Mouse (Mus musculus) heart, embryonic 10.5 days (tissue): Measurements from ENCODE around the gene Osbpl7. TPM values are rescaled to one million over a fixed set of nuclear protein-coding genes. Genes with fewer than 3 reads are reported as not detected.

Source experiments
- DNase-seq: peaks from one replicate; pipeline ENCODE4 v3.0.0-alpha.2; 2017; ENCODE audit warnings: low spot score
- H3K27ac ChIP-seq: fragments of 300-500 bp; sonication (generic); 2 replicates; pipeline ENCODE4 v1.5.1; 2016; ENCODE audit warnings: mild to moderate bottlenecking
- H3K27me3 ChIP-seq: fragments of 300-500 bp; sonication (generic); 2 replicates; pipeline ENCODE4 v1.6.1; 2016; ENCODE audit warnings: mild to moderate bottlenecking; ENCODE audit not compliant: poor library complexity, insufficient read depth, severe bottlenecking
- H3K36me3 ChIP-seq: fragments of 300-500 bp; sonication (generic); 2 replicates; pipeline ENCODE4 v1.6.1; 2016; ENCODE audit warnings: mild to moderate bottlenecking, moderate library complexity
- H3K4me1 ChIP-seq: fragments of 300-500 bp; sonication (generic); 2 replicates; pipeline ENCODE4 v1.6.1; 2016; ENCODE audit warnings: mild to moderate bottlenecking
- H3K4me3 ChIP-seq: fragments of 300-500 bp; sonication (generic); 2 replicates; pipeline ENCODE4 v1.5.1; 2016; ENCODE audit warnings: mild to moderate bottlenecking, moderate library complexity
- H3K9me3 ChIP-seq: fragments of 300-500 bp; sonication (generic); 2 replicates; pipeline ENCODE4 v1.6.1; 2016; ENCODE audit warnings: mild to moderate bottlenecking, moderate library complexity
- WGBS: fragments of 180-500 bp; shearing (Covaris S2); methylation state at CpG from one replicate; pipeline ENCODE4 v1.1.7; 2016; 5-methylcytosine and 5-hydroxymethylcytosine counted together
- polyA plus RNA-seq: library from polyadenylated mRNA; unstranded; fragments of >200 nt; fragmentation: Nextera tagmentation; extraction: Ambion mirVana; gene quantifications from 2 replicates; pipeline ENCODE4 v1.2.1, GENCODE M21; 2016

The Osbpl7 gene
- polyA plus RNA-seq, 1 experiment from 2014 or later = 9.4 TPM

- no peaks in the 10 kb centered on the region for H3K9me3 ChIP-seq
- no peak for DNase-seq
- H3K4me3 ChIP-seq = no peak overlapping the region
- H3K27me3 ChIP-seq = no peaks in the 10 kb centered on the region
- peaks cover 19% of the 10 kb centered on the region for H3K4me1 ChIP-seq
- H3K27ac ChIP-seq = no peak overlapping the region
- 78% methylated on average over 7 of the region's 7 CpGs for WGBS
- H3K36me3 ChIP-seq = peaks cover 46% of the 10 kb centered on the region
These were observed 4.6 kb upstream of the Osbpl7 start for GRCm38 (mm10) chr11:97045861-97046260.

GRCm38 (mm10) chr11:97048090-97048650, 2.3 kb upstream of the Osbpl7 start:
- Histone ChIP-seq H3K27ac (no peak overlapping the region), H3K27me3 (no peaks in the 10 kb centered on the region), H3K9me3 (no peaks in the 10 kb centered on the region), H3K36me3 (peaks cover 52% of the 10 kb centered on the region), H3K4me3 (no peak overlapping the region), H3K4me1 (peaks cover 25% of the 10 kb centered on the region)
- DNase-seq = no peak
- WGBS = 78% methylated on average over 8 of the region's 8 CpGs

- H3K36me3 ChIP-seq = peaks cover 55% of the 10 kb centered on the region
- H3K4me3 ChIP-seq = no peak overlapping the region
- 76% methylated on average over 6 of the region's 6 CpGs for WGBS
- no peaks in the 10 kb centered on the region for H3K27me3 ChIP-seq
- no peaks in the 10 kb centered on the region for H3K9me3 ChIP-seq
- no peak for DNase-seq
- H3K4me1 ChIP-seq = peaks cover 25% of the 10 kb centered on the region
- no peak overlapping the region for H3K27ac ChIP-seq
These were observed 839 bp upstream of the Osbpl7 start for GRCm38 (mm10) chr11:97049492-97050085.

GRCm38 (mm10) chr11:97050944-97051586, 637 bp downstream of the Osbpl7 start:
- Histone ChIP-seq H3K4me1 (peaks cover 25% of the 10 kb centered on the region), H3K9me3 (no peaks in the 10 kb centered on the region), H3K27ac (peak overlapping the region; percentile 84), H3K4me3 (peak overlapping the region; percentile 75), H3K27me3 (no peaks in the 10 kb centered on the region), H3K36me3 (peaks cover 57% of the 10 kb centered on the region)
- 25% methylated on average over 13 of the region's 13 CpGs for WGBS
- DNase-seq = no peak

- H3K36me3 ChIP-seq = peaks cover 60% of the 10 kb centered on the region
- WGBS = 24% methylated on average over 11 of the region's 11 CpGs
- peaks cover 25% of the 10 kb centered on the region for H3K4me1 ChIP-seq
- peak overlapping the region; percentile 64; the same call in 1 of the 2 replicates for H3K27ac ChIP-seq
- DNase-seq = no peak
- H3K9me3 ChIP-seq = no peaks in the 10 kb centered on the region
- H3K4me3 ChIP-seq = peak overlapping the region; percentile 75
- no peaks in the 10 kb centered on the region for H3K27me3 ChIP-seq
These were observed 1.8 kb downstream of the Osbpl7 start for GRCm38 (mm10) chr11:97052219-97052646.

- WGBS = 59% methylated on average over 9 of the region's 9 CpGs
- peaks cover 20% of the 10 kb centered on the region for H3K4me1 ChIP-seq
- no peak overlapping the region for H3K4me3 ChIP-seq
- H3K36me3 ChIP-seq = peaks cover 64% of the 10 kb centered on the region
- H3K27me3 ChIP-seq = peaks cover 7% of the 10 kb centered on the region; the same call in 1 of the 2 replicates
- no peak for DNase-seq
- no peaks in the 10 kb centered on the region for H3K9me3 ChIP-seq
- H3K27ac ChIP-seq = no peak overlapping the region
These were observed 13.0 kb downstream of the Osbpl7 start for GRCm38 (mm10) chr11:97063274-97063920.

- H3K4me3 ChIP-seq = no peak overlapping the region
- H3K4me1 ChIP-seq = peaks cover 16% of the 10 kb centered on the region; the same call in 1 of the 2 replicates
- H3K9me3 ChIP-seq = no peaks in the 10 kb centered on the region
- WGBS = 81% methylated on average over 3 of the region's 3 CpGs
- peaks cover 9% of the 10 kb centered on the region; the same call in 1 of the 2 replicates for H3K27me3 ChIP-seq
- no peak overlapping the region for H3K27ac ChIP-seq
- DNase-seq = no peak
- H3K36me3 ChIP-seq = peaks cover 60% of the 10 kb centered on the region
These were observed 13.5 kb downstream of the Osbpl7 start for GRCm38 (mm10) chr11:97063921-97064295.

- Histone ChIP-seq H3K4me3 (no peak overlapping the region), H3K9me3 (no peaks in the 10 kb centered on the region), H3K36me3 (peaks cover 43% of the 10 kb centered on the region), H3K27ac (no peak overlapping the region), H3K27me3 (peaks cover 9% of the 10 kb centered on the region; the same call in 1 of the 2 replicates), H3K4me1 (peaks cover 14% of the 10 kb centered on the region; the same call in 1 of the 2 replicates)
- 79% methylated on average over 12 of the region's 12 CpGs for WGBS
- DNase-seq = no peak
These were observed 15.3 kb downstream of the Osbpl7 start for GRCm38 (mm10) chr11:97065538-97066295.

GRCm38 (mm10) chr11:97066656-97067360, 16.4 kb downstream of the Osbpl7 start:
- H3K4me3 ChIP-seq = 0 out of 2 replicates have a peak overlapping the region, but pooled peaks have one; percentile 7
- WGBS = 47% methylated on average over 22 of the region's 22 CpGs
- DNase-seq = no peak
- H3K27me3 ChIP-seq = peaks cover 9% of the 10 kb centered on the region; the same call in 1 of the 2 replicates
- peaks cover 32% of the 10 kb centered on the region for H3K36me3 ChIP-seq
- H3K27ac ChIP-seq = no peak overlapping the region
- peaks cover 23% of the 10 kb centered on the region for H3K4me1 ChIP-seq
- H3K9me3 ChIP-seq = no peaks in the 10 kb centered on the region

- Histone ChIP-seq H3K27ac (no peak overlapping the region), H3K36me3 (peaks cover 24% of the 10 kb centered on the region), H3K4me3 (no peak overlapping the region), H3K27me3 (peaks cover 9% of the 10 kb centered on the region; the same call in 1 of the 2 replicates), H3K4me1 (peaks cover 26% of the 10 kb centered on the region), H3K9me3 (no peaks in the 10 kb centered on the region)
- 74% methylated on average over 1 of the region's 1 CpGs for WGBS
- no peak for DNase-seq
These were observed 18.9 kb downstream of the Osbpl7 start for GRCm38 (mm10) chr11:97069333-97069732.

- peaks cover 29% of the 10 kb centered on the region for H3K4me1 ChIP-seq
- H3K27me3 ChIP-seq = peaks cover 9% of the 10 kb centered on the region; the same call in 1 of the 2 replicates
- H3K4me3 ChIP-seq = no peak overlapping the region
- WGBS = 84% methylated on average over 2 of the region's 2 CpGs
- no peaks in the 10 kb centered on the region for H3K9me3 ChIP-seq
- DNase-seq = no peak
- peaks cover 23% of the 10 kb centered on the region for H3K36me3 ChIP-seq
- no peak overlapping the region; the same call in 1 of the 2 replicates for H3K27ac ChIP-seq
These were observed 19.3 kb downstream of the Osbpl7 start for GRCm38 (mm10) chr11:97069770-97070169.

- no peak overlapping the region for H3K4me3 ChIP-seq
- no peaks in the 10 kb centered on the region for H3K9me3 ChIP-seq
- H3K27ac ChIP-seq = peak overlapping the region; percentile 52; the same call in 1 of the 2 replicates
- 50% methylated on average over 1 of the region's 1 CpGs for WGBS
- H3K36me3 ChIP-seq = peaks cover 22% of the 10 kb centered on the region
- peaks cover 9% of the 10 kb centered on the region; the same call in 1 of the 2 replicates for H3K27me3 ChIP-seq
- peaks cover 21% of the 10 kb centered on the region for H3K4me1 ChIP-seq
- no peak for DNase-seq
These were observed 20.7 kb downstream of the Osbpl7 start for GRCm38 (mm10) chr11:97071129-97071528.
